Mouse (Mus musculus): ENCODE data around the gene Isca2. TPM values are rescaled to one million over a fixed set of nuclear protein-coding genes. Genes with fewer than 3 reads are reported as not detected.

Isca2 gene
- polyA plus RNA-seq, 1 experiment from 2014 or later: 128 TPM

DNA sequence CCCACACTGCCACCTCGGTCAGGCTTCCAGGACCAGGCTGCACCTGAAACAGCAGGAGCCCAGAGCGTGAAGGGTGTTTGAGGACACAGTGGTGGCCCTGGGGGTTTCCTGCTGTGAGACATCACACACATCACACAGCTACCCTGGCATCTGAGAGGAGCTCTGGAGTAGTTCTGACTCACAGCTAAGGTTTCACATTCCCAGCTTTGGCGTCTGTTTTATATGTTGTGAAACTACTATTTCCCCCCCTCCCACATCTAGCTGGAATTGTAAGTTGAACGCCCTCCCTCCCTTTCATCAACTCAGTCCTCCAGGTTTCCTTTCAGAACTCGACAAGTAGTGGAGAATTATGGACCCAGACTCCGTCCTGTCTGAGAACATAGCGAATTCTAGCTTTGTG lies 8.3 kb upstream of the Isca2 start:
- H3K36me3 ChIP-seq (replicated peaks; ENCODE audit: control insufficient read depth, insufficient read depth, low read depth, low read length): peaks cover 5% of the 10 kb centered on the region

DNA sequence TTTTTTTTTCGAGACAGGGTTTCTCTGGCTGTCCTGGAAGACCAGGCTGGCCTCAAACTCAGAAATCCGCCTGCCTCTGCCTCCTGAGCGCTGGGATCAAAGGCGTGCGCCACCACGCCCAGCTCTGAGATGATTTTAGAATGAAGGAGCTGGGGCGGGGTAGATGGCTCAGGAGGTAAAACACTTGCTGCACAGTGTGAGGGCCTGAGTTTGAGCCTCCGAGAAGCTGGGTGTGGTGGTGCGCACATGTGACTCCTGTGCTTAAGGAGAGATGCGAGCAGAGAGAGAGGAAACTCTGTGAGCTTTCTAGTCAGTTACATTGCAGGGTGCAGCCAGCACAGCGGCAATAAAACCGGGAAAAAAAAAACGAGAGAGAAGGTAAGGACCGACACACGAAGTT lies 7.5 kb upstream of the Isca2 start:
- H3K27me3 ChIP-seq (ENCODE audit: control insufficient read depth, insufficient read depth, low read length): no peaks in the 10 kb centered on the region
- H3K9me3 ChIP-seq (replicated peaks; ENCODE audit: control insufficient read depth, low read length): no peaks in the 10 kb centered on the region
- peaks cover 5% of the 10 kb centered on the region for H3K36me3 ChIP-seq (replicated peaks; ENCODE audit: control insufficient read depth, insufficient read depth, low read depth, low read length)
- no peak for ATAC-seq (replicated peaks; ENCODE audit: insufficient number of reproducible peaks, low FRiP score, low TSS enrichment, low read depth)
- H3K9ac ChIP-seq (replicated peaks; ENCODE audit: low read length): no peak overlapping the region
- no peak overlapping the region for H3K4me3 ChIP-seq (ENCODE audit: low read depth, low read length)
- 90% methylated on average over 15 of the region's 15 CpGs for WGBS
- no peak overlapping the region for H3K27ac ChIP-seq (replicated peaks; ENCODE audit: low read depth, low read length)
- no peak overlapping the region for H3K4me2 ChIP-seq (ENCODE audit: low read depth, low read length)
- DNase-seq (ENCODE audit: low spot score): no peak
- H3K4me1 ChIP-seq (ENCODE audit: control insufficient read depth, insufficient read depth, low read length): no peaks in the 10 kb centered on the region

More for the DNA sequence above, 8.3 kb upstream of the Isca2 start:
- no peak overlapping the region for H3K27ac ChIP-seq (replicated peaks; ENCODE audit: low read depth, low read length)
- ATAC-seq (replicated peaks; ENCODE audit: insufficient number of reproducible peaks, low FRiP score, low TSS enrichment, low read depth) (no peak), DNase-seq (ENCODE audit: low spot score) (no peak)
- no peak overlapping the region for H3K9ac ChIP-seq (replicated peaks; ENCODE audit: low read length)
- no peak overlapping the region for H3K4me2 ChIP-seq (ENCODE audit: low read depth, low read length)
- H3K9me3 ChIP-seq (replicated peaks; ENCODE audit: control insufficient read depth, low read length): no peaks in the 10 kb centered on the region
- no peaks in the 10 kb centered on the region for H3K4me1 ChIP-seq (ENCODE audit: control insufficient read depth, insufficient read depth, low read length)
- no peaks in the 10 kb centered on the region for H3K27me3 ChIP-seq (ENCODE audit: control insufficient read depth, insufficient read depth, low read length)
- H3K4me3 ChIP-seq (ENCODE audit: low read depth, low read length): no peak overlapping the region
- 88% methylated on average over 7 of the region's 7 CpGs for WGBS

DNA sequence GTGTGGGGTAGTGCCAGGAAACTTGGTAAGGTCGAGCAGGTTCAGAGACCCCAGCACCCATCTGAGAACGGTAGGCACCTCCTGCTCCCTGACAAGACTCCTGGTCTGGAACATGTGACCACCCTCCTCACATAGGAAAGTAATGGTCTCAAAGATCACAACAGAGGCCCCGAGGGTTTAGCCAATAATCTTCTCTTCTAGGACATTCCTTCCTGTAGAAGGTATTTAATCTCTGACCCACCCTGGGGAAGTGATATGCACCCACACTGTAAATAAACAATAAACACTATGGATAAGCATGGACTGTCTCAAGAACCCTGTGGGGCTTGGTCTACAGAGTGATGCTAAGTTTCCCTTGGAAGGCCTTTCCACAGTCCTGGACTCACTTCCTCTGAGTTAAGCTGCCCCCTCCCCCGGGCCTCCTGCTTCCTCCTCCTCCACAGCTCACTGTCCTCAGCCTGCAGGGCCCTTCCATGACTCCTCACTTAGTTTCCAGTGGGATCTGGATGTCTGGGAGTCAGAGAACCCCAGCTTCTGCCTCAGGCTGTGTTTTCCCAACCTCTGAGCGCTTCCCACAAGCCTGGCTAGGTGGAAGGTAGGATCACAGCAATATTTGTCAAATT lies 6.8 kb upstream of the Isca2 start:
- H3K27ac ChIP-seq (replicated peaks; ENCODE audit: low read depth, low read length): no peak overlapping the region
- H3K27me3 ChIP-seq (ENCODE audit: control insufficient read depth, insufficient read depth, low read length): no peaks in the 10 kb centered on the region
- no peaks in the 10 kb centered on the region for H3K4me1 ChIP-seq (ENCODE audit: control insufficient read depth, insufficient read depth, low read length)
- ATAC-seq (replicated peaks; ENCODE audit: insufficient number of reproducible peaks, low FRiP score, low TSS enrichment, low read depth) (no peak), DNase-seq (ENCODE audit: low spot score) (no peak)
- H3K9ac ChIP-seq (replicated peaks; ENCODE audit: low read length): no peak overlapping the region
- no peak overlapping the region for H3K4me2 ChIP-seq (ENCODE audit: low read depth, low read length)
- 70% methylated on average over 5 of the region's 5 CpGs for WGBS
- no peaks in the 10 kb centered on the region for H3K9me3 ChIP-seq (replicated peaks; ENCODE audit: control insufficient read depth, low read length)
- H3K36me3 ChIP-seq (replicated peaks; ENCODE audit: control insufficient read depth, insufficient read depth, low read depth, low read length): peaks cover 5% of the 10 kb centered on the region
- no peak overlapping the region for H3K4me3 ChIP-seq (ENCODE audit: low read depth, low read length)

GRCm38 (mm10) chr12:84767510-84767909 lies 5.5 kb upstream of the Isca2 start:
- Histone ChIP-seq H3K4me3 (ENCODE audit: low read depth, low read length) (no peak overlapping the region), H3K9ac (replicated peaks; ENCODE audit: low read length) (no peak overlapping the region), H3K36me3 (replicated peaks; ENCODE audit: control insufficient read depth, insufficient read depth, low read depth, low read length) (peaks cover 5% of the 10 kb centered on the region), H3K27me3 (ENCODE audit: control insufficient read depth, insufficient read depth, low read length) (no peaks in the 10 kb centered on the region), H3K4me2 (ENCODE audit: low read depth, low read length) (no peak overlapping the region), H3K9me3 (replicated peaks; ENCODE audit: control insufficient read depth, low read length) (no peaks in the 10 kb centered on the region), H3K4me1 (ENCODE audit: control insufficient read depth, insufficient read depth, low read length) (no peaks in the 10 kb centered on the region; the same call in 1 of the 2 replicates), H3K27ac (replicated peaks; ENCODE audit: low read depth, low read length) (no peak overlapping the region)
- WGBS: 87% methylated on average over 6 of the region's 6 CpGs
- no peak for ATAC-seq (replicated peaks; ENCODE audit: insufficient number of reproducible peaks, low FRiP score, low TSS enrichment, low read depth)
- no peak for DNase-seq (ENCODE audit: low spot score)

- Histone ChIP-seq H3K4me2 (ENCODE audit: low read depth, low read length) (no peak overlapping the region), H3K4me3 (ENCODE audit: low read depth, low read length) (no peak overlapping the region), H3K4me1 (ENCODE audit: control insufficient read depth, insufficient read depth, low read length) (no peaks in the 10 kb centered on the region; the same call in 1 of the 2 replicates), H3K36me3 (replicated peaks; ENCODE audit: control insufficient read depth, insufficient read depth, low read depth, low read length) (peaks cover 2% of the 10 kb centered on the region), H3K9me3 (replicated peaks; ENCODE audit: control insufficient read depth, low read length) (no peaks in the 10 kb centered on the region), H3K9ac (replicated peaks; ENCODE audit: low read length) (no peak overlapping the region), H3K27ac (replicated peaks; ENCODE audit: low read depth, low read length) (no peak overlapping the region), H3K27me3 (ENCODE audit: control insufficient read depth, insufficient read depth, low read length) (no peaks in the 10 kb centered on the region)
- ATAC-seq (replicated peaks; ENCODE audit: insufficient number of reproducible peaks, low FRiP score, low TSS enrichment, low read depth) (no peak), DNase-seq (ENCODE audit: low spot score) (no peak)
- WGBS: 88% methylated on average over 7 of the region's 7 CpGs
Observed at GRCm38 (mm10) chr12:84769624-84770023, 3.4 kb upstream of the Isca2 start.

GRCm38 (mm10) chr12:84771981-84772520 lies 1.0 kb upstream of the Isca2 start:
- H3K27me3 ChIP-seq (ENCODE audit: control insufficient read depth, insufficient read depth, low read length): no peaks in the 10 kb centered on the region
- no peaks in the 10 kb centered on the region; the same call in 1 of the 2 replicates for H3K4me1 ChIP-seq (ENCODE audit: control insufficient read depth, insufficient read depth, low read length)
- 3% methylated on average over 10 of the region's 10 CpGs for WGBS
- H3K4me3 ChIP-seq (ENCODE audit: low read depth, low read length): peak overlapping the region; percentile 57
- DNase-seq (ENCODE audit: low spot score) (peak; percentile 63), ATAC-seq (replicated peaks; ENCODE audit: insufficient number of reproducible peaks, low FRiP score, low TSS enrichment, low read depth) (no peak)
- no peaks in the 10 kb centered on the region for H3K36me3 ChIP-seq (replicated peaks; ENCODE audit: control insufficient read depth, insufficient read depth, low read depth, low read length)
- H3K27ac ChIP-seq (replicated peaks; ENCODE audit: low read depth, low read length): peak overlapping the region; percentile 86
- H3K9ac ChIP-seq (replicated peaks; ENCODE audit: low read length): peak overlapping the region; percentile 79
- peak overlapping the region; percentile 61 for H3K4me2 ChIP-seq (ENCODE audit: low read depth, low read length)
- H3K9me3 ChIP-seq (replicated peaks; ENCODE audit: control insufficient read depth, low read length): no peaks in the 10 kb centered on the region

DNA sequence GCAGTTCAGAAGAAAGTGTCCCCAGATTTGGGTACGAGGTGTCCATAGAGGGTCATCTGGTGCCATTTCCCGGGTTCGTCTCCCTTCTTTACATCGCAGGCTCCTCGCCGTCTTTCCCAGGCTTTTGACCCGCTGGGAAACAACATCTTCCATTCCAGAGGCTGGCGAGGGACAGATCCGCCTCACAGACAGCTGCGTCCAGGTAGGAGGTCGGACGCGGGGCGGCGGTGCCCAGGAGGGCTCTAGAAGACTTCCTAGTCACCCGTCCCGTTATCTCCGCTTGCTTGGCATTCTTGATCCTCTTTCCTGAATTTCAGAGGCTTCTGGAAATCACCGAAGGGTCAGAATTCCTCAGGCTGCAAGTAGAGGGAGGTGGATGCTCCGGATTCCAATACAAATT lies 425 bp downstream of the Isca2 start:
- 2% methylated on average over 20 of the region's 20 CpGs for WGBS
- ATAC-seq (replicated peaks; ENCODE audit: insufficient number of reproducible peaks, low FRiP score, low TSS enrichment, low read depth): no peak
- DNase-seq (ENCODE audit: low spot score): no peak

GRCm38 (mm10) chr12:84774376-84774775 lies 1.3 kb downstream of the Isca2 start:
- Histone ChIP-seq H3K27ac (replicated peaks; ENCODE audit: low read depth, low read length) (no peak overlapping the region), H3K9ac (replicated peaks; ENCODE audit: low read length) (no peak overlapping the region), H3K4me1 (ENCODE audit: control insufficient read depth, insufficient read depth, low read length) (no peaks in the 10 kb centered on the region; the same call in 1 of the 2 replicates), H3K36me3 (replicated peaks; ENCODE audit: control insufficient read depth, insufficient read depth, low read depth, low read length) (no peaks in the 10 kb centered on the region), H3K27me3 (ENCODE audit: control insufficient read depth, insufficient read depth, low read length) (no peaks in the 10 kb centered on the region), H3K4me3 (ENCODE audit: low read depth, low read length) (no peak overlapping the region), H3K9me3 (replicated peaks; ENCODE audit: control insufficient read depth, low read length) (no peaks in the 10 kb centered on the region), H3K4me2 (ENCODE audit: low read depth, low read length) (no peak overlapping the region)
- 87% methylated on average over 6 of the region's 6 CpGs for WGBS
- no peak for DNase-seq (ENCODE audit: low spot score)
- ATAC-seq (replicated peaks; ENCODE audit: insufficient number of reproducible peaks, low FRiP score, low TSS enrichment, low read depth): no peak

More for the DNA sequence above, 425 bp downstream of the Isca2 start:
- Histone ChIP-seq H3K9me3 (replicated peaks; ENCODE audit: control insufficient read depth, low read length) (no peaks in the 10 kb centered on the region), H3K27ac (replicated peaks; ENCODE audit: low read depth, low read length) (no peak overlapping the region), H3K4me2 (ENCODE audit: low read depth, low read length) (peak overlapping the region; percentile 68), H3K4me1 (ENCODE audit: control insufficient read depth, insufficient read depth, low read length) (no peaks in the 10 kb centered on the region; the same call in 1 of the 2 replicates), H3K36me3 (replicated peaks; ENCODE audit: control insufficient read depth, insufficient read depth, low read depth, low read length) (no peaks in the 10 kb centered on the region), H3K9ac (replicated peaks; ENCODE audit: low read length) (peak overlapping the region; percentile 73), H3K4me3 (ENCODE audit: low read depth, low read length) (peak overlapping the region; percentile 57), H3K27me3 (ENCODE audit: control insufficient read depth, insufficient read depth, low read length) (no peaks in the 10 kb centered on the region)
